Mouse (Mus musculus) erythroblast, adult 5-6 weeks (primary cell): ENCODE measurements around the gene Camk2g. TPM values are rescaled to one million over a fixed set of nuclear protein-coding genes. Genes with fewer than 3 reads are reported as not detected.

Experiments
- total RNA-seq, 2 experiments: library from RNA; stranded (forward) in 1 of 2; stranded (reverse) in 1 of 2; fragments of 150-400 nt in 1 of 2; fragments of 200-764, 138-1000 nt in 1 of 2; gene quantifications; 2 replicates each; pipeline versions ENCODE4 v1.2.3 to v1.2.4; 2015 to 2017; ENCODE audit warnings: low replicate concordance in 2 of 2

Camk2g gene
- total RNA-seq, 2 experiments from 2014 or later: 9.8 to 14.6 TPM

Other genes starting within 250 kb of the Camk2g start
- 114 and 134 TPM in 2 replicates for gene Ppp3cb, start 247.5 kb downstream of the Camk2g start, total RNA-seq (2015; ENCODE audit: low replicate concordance)
- 72.4 and 84.6 TPM in 2 replicates for gene Ppp3cb, start 247.5 kb downstream of the Camk2g start, total RNA-seq (2017; ENCODE audit: low replicate concordance)
- gene Usp54, start 153.0 kb downstream of the Camk2g start, total RNA-seq (2015; ENCODE audit: low replicate concordance): 0.58 and 1.7 TPM in 2 replicates
- gene Usp54, start 153.0 kb downstream of the Camk2g start, total RNA-seq (2017; ENCODE audit: low replicate concordance): 2.0 and 3.2 TPM in 2 replicates
- gene Myoz1, start 137.5 kb downstream of the Camk2g start, total RNA-seq (2015; ENCODE audit: low replicate concordance): not detected in 2 replicates
- gene Myoz1, start 137.5 kb downstream of the Camk2g start, total RNA-seq (2017; ENCODE audit: low replicate concordance): not detected in 2 replicates
- not detected in 2 replicates for gene Synpo2l, start 125.7 kb downstream of the Camk2g start, total RNA-seq (2015; ENCODE audit: low replicate concordance)
- not detected in 2 replicates for gene Synpo2l, start 125.7 kb downstream of the Camk2g start, total RNA-seq (2017; ENCODE audit: low replicate concordance)
- 20.8 and 32.6 TPM in 2 replicates for gene Sec24c, start 119.8 kb downstream of the Camk2g start, total RNA-seq (2015; ENCODE audit: low replicate concordance)
- gene Sec24c, start 119.8 kb downstream of the Camk2g start, total RNA-seq (2017; ENCODE audit: low replicate concordance): 60.1 and 67.7 TPM in 2 replicates
- 2.5 and 9.2 TPM in 2 replicates for gene Fut11, start 99.1 kb downstream of the Camk2g start, total RNA-seq (2015; ENCODE audit: low replicate concordance)
- gene Fut11, start 99.1 kb downstream of the Camk2g start, total RNA-seq (2017; ENCODE audit: low replicate concordance): 1.5 and 1.7 TPM in 2 replicates
- gene Chchd1, start 91.1 kb downstream of the Camk2g start, total RNA-seq (2015; ENCODE audit: low replicate concordance): 9.6 and 27.1 TPM in 2 replicates
- gene Chchd1, start 91.1 kb downstream of the Camk2g start, total RNA-seq (2017; ENCODE audit: low replicate concordance): 22.5 and 44.7 TPM in 2 replicates
- 17.8 and 32.3 TPM in 2 replicates for gene Zswim8, start 86.5 kb downstream of the Camk2g start, total RNA-seq (2015; ENCODE audit: low replicate concordance)
- gene Zswim8, start 86.5 kb downstream of the Camk2g start, total RNA-seq (2017; ENCODE audit: low replicate concordance): 10.1 and 16.3 TPM in 2 replicates
- gene Ndst2, start 59.5 kb downstream of the Camk2g start, total RNA-seq (2015; ENCODE audit: low replicate concordance): 69.8 and 80.1 TPM in 2 replicates
- gene Ndst2, start 59.5 kb downstream of the Camk2g start, total RNA-seq (2017; ENCODE audit: low replicate concordance): 25.0 and 32.7 TPM in 2 replicates
- 0.38 and 0.84 TPM in 2 replicates for gene Plau, start 42.6 kb upstream of the Camk2g start, total RNA-seq (2015; ENCODE audit: low replicate concordance)
- 2.8 and 9.6 TPM in 2 replicates for gene Plau, start 42.6 kb upstream of the Camk2g start, total RNA-seq (2017; ENCODE audit: low replicate concordance)
- gene Vcl, start 135.3 kb upstream of the Camk2g start, total RNA-seq (2015; ENCODE audit: low replicate concordance): 42.1 and 45.6 TPM in 2 replicates
- 28.2 and 34.6 TPM in 2 replicates for gene Vcl, start 135.3 kb upstream of the Camk2g start, total RNA-seq (2017; ENCODE audit: low replicate concordance)